ENCODE assay signal across 15 mouse cellular contexts in the genomic region with DNA sequence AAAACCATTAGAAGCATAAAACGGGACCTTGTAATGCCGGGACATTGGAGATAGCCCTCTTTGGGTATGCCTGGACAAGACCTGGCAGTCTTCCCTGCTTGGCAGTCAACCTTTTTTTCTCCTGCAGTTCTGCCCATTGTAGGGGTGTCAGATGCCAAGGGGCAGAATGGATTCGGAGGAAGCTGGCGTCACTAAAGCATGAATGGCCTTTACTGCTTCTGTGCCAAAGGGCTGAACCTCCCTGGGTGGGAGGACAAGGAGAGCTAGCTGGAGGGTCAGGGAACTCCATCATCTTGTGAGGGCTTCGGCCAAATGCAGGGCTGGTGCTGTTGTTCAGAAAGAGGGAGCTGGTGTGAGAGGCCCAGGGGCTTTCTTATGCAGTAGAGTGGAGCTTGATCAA.
DNase-seq lines count a peak whose midpoint lies in the region; ATAC-seq and TF ChIP-seq lines count a peak whose summit lies in the region.
"Had no signal": no experiment of that assay in that cellular context is flagged by ENCODE, and none has a peak within 500 bp of the region (broad histone marks: within the 10 kb centered on the region; RNA-seq: fewer than 3 reads in every experiment).

No protein-coding gene starts in this region.

- peak; percentile 38; the same call in 1 of the 2 replicates for ATAC-seq in forebrain, embryonic 15.5 days (replicated peaks)
- ATAC-seq in forebrain, embryonic 14.5 days = no peak; the same call in 1 of the 2 replicates

- H3K4me1 ChIP-seq in forebrain, embryonic 15.5 days = no peaks in the 10 kb centered on the region
- H3K4me1 ChIP-seq in forebrain, embryonic 14.5 days (ENCODE audit: control insufficient read depth, insufficient read depth, low read length) = 0 out of 2 replicates have a peak, but pooled peaks cover 2% of the 10 kb centered on the region
- H3K4me1 ChIP-seq: limb, embryonic 12.5 days; neural tube, embryonic 12.5 days had no signal

- H3K4me3 ChIP-seq in forebrain, embryonic 15.5 days = no peak overlapping the region
- no peak overlapping the region for H3K4me3 ChIP-seq in forebrain, embryonic 14.5 days (ENCODE audit: low read depth, low read length)
- H3K4me3 ChIP-seq in layer of hippocampus, adult 2 months = no peak overlapping the region
- H3K4me3 ChIP-seq: left cerebral cortex, adult 2 months; limb, embryonic 12.5 days; neural tube, embryonic 12.5 days had no signal

- no peaks in the 10 kb centered on the region for H3K27me3 ChIP-seq in forebrain, embryonic 15.5 days
- H3K27me3 ChIP-seq in forebrain, embryonic 14.5 days (replicated peaks; ENCODE audit: control insufficient read depth, insufficient read depth, low read length) = 0 out of 2 replicates have a peak, but pooled peaks cover 3% of the 10 kb centered on the region

- H3K9me3 ChIP-seq in forebrain, embryonic 15.5 days = no peaks in the 10 kb centered on the region
- H3K9me3 ChIP-seq in forebrain, embryonic 14.5 days (replicated peaks; ENCODE audit: control insufficient read depth, low read length) = no peaks in the 10 kb centered on the region
- H3K9me3 ChIP-seq: limb, embryonic 12.5 days; neural tube, embryonic 12.5 days had no signal

- no peak overlapping the region for H3K27ac ChIP-seq in forebrain, embryonic 15.5 days (replicated peaks)
- H3K27ac ChIP-seq in forebrain, embryonic 14.5 days (ENCODE audit: low read depth, low read length) = no peak overlapping the region
- no peak overlapping the region for H3K27ac ChIP-seq in layer of hippocampus, adult 2 months
- H3K27ac ChIP-seq: left cerebral cortex, adult 2 months; limb, embryonic 12.5 days; liver, embryonic 14.5 days; neural tube, embryonic 12.5 days had no signal

- DNase-seq in forebrain, embryonic 14.5 days (ENCODE audit: low spot score) = no peak
- peak; percentile 9 to 23 for DNase-seq in layer of hippocampus, postnatal 10 days (ENCODE audit: low spot score in 2 of 2)
- no peak for DNase-seq in layer of hippocampus, adult 2 months (ENCODE audit: low spot score in 2 of 2)
- DNase-seq in Muller cell, postnatal 12 days (ENCODE audit: inconsistent ontology term) = peak; percentile 5
- peak; percentile 16 for DNase-seq in cerebellum, adult 9-10 months
- no peak for DNase-seq in lung, adult 18-20 months
- DNase-seq in thymus, postnatal 10 days (ENCODE audit: low spot score in 2 of 2) = no peak
- DNase-seq: kidney, adult 8-10 months; kidney, postnatal 4 days; lung, postnatal 14 days had no signal

- no peaks in the 10 kb centered on the region for H3K36me3 ChIP-seq in forebrain, embryonic 15.5 days
- H3K36me3 ChIP-seq in forebrain, embryonic 14.5 days (ENCODE audit: control insufficient read depth, insufficient read depth, low read length) = no peaks in the 10 kb centered on the region
- H3K36me3 ChIP-seq: limb, embryonic 12.5 days; neural tube, embryonic 12.5 days had no signal

- WGBS in forebrain, embryonic 15.5 days = 25% methylated on average over 5 of the region's 5 CpGs
- 28% methylated on average over 5 of the region's 5 CpGs for WGBS in forebrain, embryonic 14.5 days

- TF ChIP-seq CTCF in layer of hippocampus, adult 2 months (conservative IDR thresholded peaks at IDR 0.05) = no peak

- H3K4me2 ChIP-seq in forebrain, embryonic 15.5 days (replicated peaks) = no peak overlapping the region
- no peak overlapping the region for H3K4me2 ChIP-seq in forebrain, embryonic 14.5 days (ENCODE audit: low read length)
- H3K4me2 ChIP-seq: limb, embryonic 12.5 days; neural tube, embryonic 12.5 days had no signal

- no peak overlapping the region for H3K9ac ChIP-seq in forebrain, embryonic 15.5 days (replicated peaks)
- no peak overlapping the region for H3K9ac ChIP-seq in forebrain, embryonic 14.5 days (ENCODE audit: low read length)
- H3K9ac ChIP-seq: limb, embryonic 12.5 days; liver, embryonic 14.5 days; neural tube, embryonic 12.5 days had no signal

Comparison
In these comparisons a context has a peak if more than half of its experiments do, and no peak if none do; other contexts are left out.
1. DNase-seq: peak in layer of hippocampus, postnatal 10 days (2 of 2), Muller cell, postnatal 12 days (single experiment) and cerebellum, adult 9-10 months (single experiment); none in forebrain, embryonic 14.5 days (single experiment), layer of hippocampus, adult 2 months (0 of 2), lung, adult 18-20 months (0 of 2) and thymus, postnatal 10 days (0 of 2).